Mouse (Mus musculus): Measurements from ENCODE around the gene Tgfbrap1. TPM values are rescaled to one million over a fixed set of nuclear protein-coding genes. Genes with fewer than 3 reads are reported as not detected.

Gene Tgfbrap1
- polyA plus RNA-seq, 1 experiment from 2014 or later = 8.4 TPM

GRCm38 (mm10) chr1:43072561-43072960 is 25.9 kb downstream of the Tgfbrap1 start:
- ATAC-seq = no peak
- Histone ChIP-seq H3K9me3 (ENCODE audit: low read length) (no peaks in the 10 kb centered on the region), H3K4me3 (ENCODE audit: low read depth, low read length) (no peak overlapping the region), H3K4me2 (replicated peaks; ENCODE audit: low read depth, low read length) (no peak overlapping the region), H3K4me1 (ENCODE audit: insufficient read depth, low read depth, low read length) (no peaks in the 10 kb centered on the region; the same call in 1 of the 2 replicates), H3K27ac (ENCODE audit: low read length) (no peak overlapping the region), H3K9ac (replicated peaks; ENCODE audit: low read depth) (no peak overlapping the region), H3K27me3 (replicated peaks; ENCODE audit: insufficient read depth, low read length) (no peaks in the 10 kb centered on the region), H3K36me3 (ENCODE audit: insufficient read depth, low read length) (0 out of 2 replicates have a peak, but pooled peaks cover 3% of the 10 kb centered on the region)
- no peak for TF ChIP-seq EP300 (IDR thresholded peaks at IDR 0.05)
- no peak for TF ChIP-seq CTCF (IDR thresholded peaks at IDR 0.05)
- 73% methylated on average over 1 of the region's 1 CpGs for WGBS
- DNase-seq (ENCODE audit: low spot score) = no peak

DNA sequence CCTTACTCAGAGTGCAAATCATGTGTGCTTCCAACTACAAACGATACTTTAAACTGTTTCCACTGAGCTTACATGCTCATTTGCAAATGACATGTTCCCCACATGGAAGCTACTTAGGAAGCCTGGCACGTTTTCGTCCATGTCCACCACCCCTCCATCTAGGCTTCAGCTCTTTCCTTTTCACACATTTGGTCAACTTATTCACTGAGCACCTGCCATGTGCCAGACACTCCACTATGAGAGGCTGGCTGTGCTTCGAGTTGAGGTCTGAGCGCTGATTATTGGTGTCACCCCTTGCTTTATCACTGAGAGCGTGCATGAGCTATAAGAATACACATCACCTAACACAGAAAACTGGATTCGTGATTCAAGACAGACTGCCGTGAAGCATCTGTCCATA is 26.4 kb downstream of the Tgfbrap1 start:
- Histone ChIP-seq H3K9ac (replicated peaks; ENCODE audit: low read depth) (no peak overlapping the region), H3K27ac (ENCODE audit: low read length) (no peak overlapping the region), H3K4me3 (ENCODE audit: low read depth, low read length) (no peak overlapping the region), H3K4me1 (ENCODE audit: insufficient read depth, low read depth, low read length) (no peaks in the 10 kb centered on the region; the same call in 1 of the 2 replicates), H3K4me2 (replicated peaks; ENCODE audit: low read depth, low read length) (no peak overlapping the region), H3K9me3 (ENCODE audit: low read length) (no peaks in the 10 kb centered on the region), H3K27me3 (replicated peaks; ENCODE audit: insufficient read depth, low read length) (no peaks in the 10 kb centered on the region), H3K36me3 (ENCODE audit: insufficient read depth, low read length) (0 out of 2 replicates have a peak, but pooled peaks cover 3% of the 10 kb centered on the region)
- no peak for DNase-seq (ENCODE audit: low spot score)
- 93% methylated on average over 8 of the region's 8 CpGs for WGBS
- ATAC-seq = no peak
- TF ChIP-seq CTCF (IDR thresholded peaks at IDR 0.05) = no peak
- no peak for TF ChIP-seq EP300 (IDR thresholded peaks at IDR 0.05)

GRCm38 (mm10) chr1:43070726-43071125 is 27.7 kb downstream of the Tgfbrap1 start:
- Histone ChIP-seq H3K4me1 (ENCODE audit: insufficient read depth, low read depth, low read length) (no peaks in the 10 kb centered on the region; the same call in 1 of the 2 replicates), H3K27ac (ENCODE audit: low read length) (no peak overlapping the region), H3K9me3 (ENCODE audit: low read length) (no peaks in the 10 kb centered on the region), H3K9ac (replicated peaks; ENCODE audit: low read depth) (no peak overlapping the region), H3K27me3 (replicated peaks; ENCODE audit: insufficient read depth, low read length) (no peaks in the 10 kb centered on the region), H3K36me3 (ENCODE audit: insufficient read depth, low read length) (0 out of 2 replicates have a peak, but pooled peaks cover 3% of the 10 kb centered on the region), H3K4me3 (ENCODE audit: low read depth, low read length) (no peak overlapping the region), H3K4me2 (replicated peaks; ENCODE audit: low read depth, low read length) (no peak overlapping the region)
- DNase-seq (ENCODE audit: low spot score) (peak; percentile 89), ATAC-seq (peak; percentile 84)
- TF ChIP-seq EP300 (IDR thresholded peaks at IDR 0.05) = no peak
- TF ChIP-seq CTCF (IDR thresholded peaks at IDR 0.05) = no peak
- WGBS = 47% methylated on average over 5 of the region's 5 CpGs

DNA sequence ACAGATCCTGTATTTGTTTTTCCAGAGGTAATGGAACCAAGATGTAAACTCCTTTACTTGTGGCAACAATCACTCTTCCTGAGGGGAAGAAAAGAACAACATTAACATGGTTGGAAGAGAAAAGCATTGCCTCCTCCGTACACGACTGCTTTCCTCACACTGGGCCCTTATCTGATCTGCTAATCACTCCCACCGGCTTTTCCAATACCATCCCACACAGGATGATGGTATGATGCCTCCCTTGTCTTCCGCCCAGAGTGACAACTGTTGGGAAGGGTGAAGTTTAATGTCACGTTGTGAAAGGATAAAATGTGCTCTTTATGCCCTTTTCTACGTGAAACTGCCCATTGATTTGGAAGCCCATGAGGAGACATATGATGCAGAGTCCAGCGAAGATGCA is 30.9 kb downstream of the Tgfbrap1 start:
- DNase-seq (ENCODE audit: low spot score) (no peak), ATAC-seq (no peak)
- Histone ChIP-seq H3K27me3 (replicated peaks; ENCODE audit: insufficient read depth, low read length) (no peaks in the 10 kb centered on the region), H3K4me1 (ENCODE audit: insufficient read depth, low read depth, low read length) (no peaks in the 10 kb centered on the region; the same call in 1 of the 2 replicates), H3K4me2 (replicated peaks; ENCODE audit: low read depth, low read length) (no peak overlapping the region), H3K9me3 (ENCODE audit: low read length) (no peaks in the 10 kb centered on the region), H3K36me3 (ENCODE audit: insufficient read depth, low read length) (peaks cover 4% of the 10 kb centered on the region; the same call in 1 of the 2 replicates), H3K27ac (ENCODE audit: low read length) (no peak overlapping the region), H3K9ac (replicated peaks; ENCODE audit: low read depth) (no peak overlapping the region), H3K4me3 (ENCODE audit: low read depth, low read length) (no peak overlapping the region)
- WGBS = 57% methylated on average over 7 of the region's 7 CpGs
- TF ChIP-seq EP300 (IDR thresholded peaks at IDR 0.05) = no peak
- TF ChIP-seq CTCF (IDR thresholded peaks at IDR 0.05) = no peak

- peak; percentile 43 for DNase-seq (ENCODE audit: low spot score)
- Histone ChIP-seq H3K4me2 (replicated peaks; ENCODE audit: low read depth, low read length) (no peak overlapping the region), H3K9me3 (ENCODE audit: low read length) (no peaks in the 10 kb centered on the region), H3K27ac (ENCODE audit: low read length) (no peak overlapping the region), H3K27me3 (replicated peaks; ENCODE audit: insufficient read depth, low read length) (no peaks in the 10 kb centered on the region), H3K9ac (replicated peaks; ENCODE audit: low read depth) (no peak overlapping the region), H3K4me1 (ENCODE audit: insufficient read depth, low read depth, low read length) (no peaks in the 10 kb centered on the region; the same call in 1 of the 2 replicates), H3K36me3 (ENCODE audit: insufficient read depth, low read length) (peaks cover 4% of the 10 kb centered on the region; the same call in 1 of the 2 replicates), H3K4me3 (ENCODE audit: low read depth, low read length) (no peak overlapping the region)
- peak; percentile 63 for ATAC-seq
- WGBS = 60% methylated on average over 8 of the region's 8 CpGs
- no peak for TF ChIP-seq CTCF (IDR thresholded peaks at IDR 0.05)
- peak; percentile 54 for TF ChIP-seq EP300 (IDR thresholded peaks at IDR 0.05)
Measured at GRCm38 (mm10) chr1:43066573-43066972, 31.9 kb downstream of the Tgfbrap1 start.

DNA sequence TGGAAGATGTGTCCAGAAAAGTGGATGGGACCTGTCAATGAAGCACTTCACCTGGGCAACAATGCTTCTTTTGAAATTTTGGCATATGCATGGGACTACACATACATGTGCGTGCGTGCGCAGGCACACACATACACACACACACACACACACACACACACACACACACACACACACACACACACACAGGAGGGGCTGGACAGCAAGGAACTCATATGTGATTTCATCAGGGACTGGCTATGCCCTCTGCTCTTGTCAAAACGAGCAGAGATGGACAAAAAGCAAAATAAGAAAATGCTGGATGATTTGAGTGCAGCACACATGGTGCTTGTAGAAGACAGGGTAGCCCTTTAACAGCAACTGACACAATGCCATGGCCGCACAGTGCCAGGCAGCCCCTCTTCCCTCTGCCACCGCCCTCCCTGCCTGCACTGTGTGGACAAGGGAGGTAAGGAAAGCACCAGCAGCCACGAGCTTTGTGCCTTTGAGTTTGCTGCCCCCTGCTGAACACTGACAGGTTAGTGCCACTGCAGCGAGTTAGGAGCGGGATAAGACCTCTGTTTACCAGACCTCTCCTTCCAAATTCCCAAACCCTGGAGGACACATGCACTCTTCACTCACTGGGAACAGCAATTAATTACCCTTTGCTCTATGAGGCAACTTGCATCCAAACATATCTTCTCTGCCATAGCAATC is 32.7 kb downstream of the Tgfbrap1 start:
- Histone ChIP-seq H3K9ac (replicated peaks; ENCODE audit: low read depth) (no peak overlapping the region), H3K9me3 (ENCODE audit: low read length) (no peaks in the 10 kb centered on the region), H3K4me3 (ENCODE audit: low read depth, low read length) (no peak overlapping the region), H3K4me2 (replicated peaks; ENCODE audit: low read depth, low read length) (no peak overlapping the region), H3K36me3 (ENCODE audit: insufficient read depth, low read length) (peaks cover 4% of the 10 kb centered on the region; the same call in 1 of the 2 replicates), H3K4me1 (ENCODE audit: insufficient read depth, low read depth, low read length) (no peaks in the 10 kb centered on the region), H3K27me3 (replicated peaks; ENCODE audit: insufficient read depth, low read length) (no peaks in the 10 kb centered on the region), H3K27ac (ENCODE audit: low read length) (no peak overlapping the region)
- 58% methylated on average over 9 of the region's 9 CpGs for WGBS
- ATAC-seq (peak; percentile 79), DNase-seq (ENCODE audit: low spot score) (peak; percentile 82)
- TF ChIP-seq EP300 (IDR thresholded peaks at IDR 0.05) = no peak
- TF ChIP-seq CTCF (IDR thresholded peaks at IDR 0.05) = peak; percentile 95
